Mouse (Mus musculus) frontal cortex, postnatal 36 days (tissue): Measurements from ENCODE around the gene Rnaseh2c.
A peak's percentile ranks its signal among the peaks of the same experiment; 100 is the strongest.

Experiments
- DNase-seq, 2 experiments: peaks; one replicate each; pipeline ENCODE4 v3.0.0; 2022; ENCODE audit warnings: low spot score in 2 of 2

Rnaseh2c gene

GRCm38 (mm10) chr19:5636571-5637041, 34.9 kb downstream of the Rnaseh2c start:
- DNase-seq: peak in 1 of 2 experiments; percentile 51

- DNase-seq: peak; percentile 90 to 92
Measured at GRCm38 (mm10) chr19:5637069-5638047, 35.7 kb downstream of the Rnaseh2c start, which contains the start of gene Rela. Rela (plus strand) TSS chr19:5637483.

- DNase-seq: no peak
Measured at GRCm38 (mm10) chr19:5638416-5639005, 36.8 kb downstream of the Rnaseh2c start.

- no peak for DNase-seq
Measured at GRCm38 (mm10) chr19:5640339-5640738, 38.7 kb downstream of the Rnaseh2c start.

GRCm38 (mm10) chr19:5641021-5641420, 39.3 kb downstream of the Rnaseh2c start:
- DNase-seq: no peak

GRCm38 (mm10) chr19:5641641-5642040, 40.0 kb downstream of the Rnaseh2c start:
- no peak for DNase-seq

GRCm38 (mm10) chr19:5645280-5645679, 43.6 kb downstream of the Rnaseh2c start:
- no peak for DNase-seq

- no peak for DNase-seq
Measured at GRCm38 (mm10) chr19:5646731-5647330, 45.2 kb downstream of the Rnaseh2c start.

GRCm38 (mm10) chr19:5647791-5648190, 46.1 kb downstream of the Rnaseh2c start:
- DNase-seq: no peak

- DNase-seq: peak; percentile 82 to 83
Measured at GRCm38 (mm10) chr19:5648401-5649297, 47.0 kb downstream of the Rnaseh2c start.

- DNase-seq: no peak
Measured at GRCm38 (mm10) chr19:5649298-5649741, 47.6 kb downstream of the Rnaseh2c start.

GRCm38 (mm10) chr19:5651502-5652274, 50.0 kb downstream of the Rnaseh2c start:
- DNase-seq: no peak

- no peak for DNase-seq
Measured at GRCm38 (mm10) chr19:5652570-5652969, 50.9 kb downstream of the Rnaseh2c start.

- DNase-seq: no peak
Measured at GRCm38 (mm10) chr19:5653969-5654719, 52.5 kb downstream of the Rnaseh2c start.

GRCm38 (mm10) chr19:5654720-5655298, 53.1 kb downstream of the Rnaseh2c start:
- no peak for DNase-seq
